Mouse (Mus musculus) myocyte (in vitro differentiated cells): Measurements from ENCODE around the gene Spaca5. TPM values are rescaled to one million over a fixed set of nuclear protein-coding genes. Genes with fewer than 3 reads are reported as not detected.

Source experiments
- H3K27me3 ChIP-seq: one replicate; pipeline ENCODE4 v1.6.1; 2011; ENCODE audit not compliant: control insufficient read depth, insufficient read depth, insufficient read length
- H3K36me3 ChIP-seq: one replicate; pipeline ENCODE4 v1.6.1; 2011; ENCODE audit not compliant: control insufficient read depth, insufficient read depth
- H3K4me2 ChIP-seq: one replicate; pipeline ENCODE4 v1.6.1; 2011; ENCODE audit warnings: low read depth, control low read depth
- H3K4me3 ChIP-seq: one replicate; pipeline ENCODE4 v1.5.1; 2011; ENCODE audit warnings: mild to moderate bottlenecking, control low read depth, moderate library complexity
- H3K79me2 ChIP-seq: one replicate; pipeline ENCODE4 v1.6.1; 2011; ENCODE audit not compliant: control insufficient read depth, insufficient read depth
- H3ac ChIP-seq: one replicate; pipeline ENCODE4 v1.6.1; 2011; ENCODE audit not compliant: control insufficient read depth, insufficient read length
- CEBPB ChIP-seq: IDR thresholded peaks from 2 replicates; pipeline ENCODE4 v1.6.1; 2011; ENCODE audit warnings: mild to moderate bottlenecking, moderate library complexity; ENCODE audit not compliant: poor library complexity, insufficient read depth, severe bottlenecking
- E2F4 ChIP-seq: IDR thresholded peaks from one replicate; pipeline ENCODE4 v1.6.1; 2011; ENCODE audit warnings: mild to moderate bottlenecking, control low read depth, moderate library complexity; ENCODE audit not compliant: insufficient read depth
- MAX ChIP-seq: IDR thresholded peaks from one replicate; pipeline ENCODE4 v1.6.1; 2011; ENCODE audit warnings: low read depth, mild to moderate bottlenecking, control low read depth
- MYOD1 ChIP-seq, 3 experiments: IDR thresholded peaks; one replicate each; pipeline ENCODE4 v1.6.1; 2011; ENCODE audit warnings: control low read depth in 2 of 3, low read depth in 2 of 3, mild to moderate bottlenecking in 2 of 3, moderate library complexity in 1 of 3; ENCODE audit not compliant: insufficient read length in 2 of 3, control insufficient read depth in 1 of 3
- MYOG ChIP-seq, 3 experiments: IDR thresholded peaks; one replicate each; pipeline ENCODE4 v1.6.1; 2011; ENCODE audit warnings: control low read depth in 2 of 3, low read depth in 2 of 3, mild to moderate bottlenecking in 2 of 3; ENCODE audit not compliant: insufficient read length in 2 of 3, control insufficient read depth in 1 of 3, insufficient read depth in 1 of 3
- POLR2A ChIP-seq: IDR thresholded peaks from one replicate; pipeline ENCODE4 v1.6.1; 2011; ENCODE audit warnings: low read depth, mild to moderate bottlenecking, control low read depth, moderate library complexity; ENCODE audit not compliant: insufficient read length
- POLR2AphosphoS2 ChIP-seq: IDR thresholded peaks from one replicate; pipeline ENCODE4 v1.6.1; 2011; ENCODE audit warnings: low read depth, control low read depth; ENCODE audit not compliant: insufficient read length
- REST ChIP-seq: IDR thresholded peaks from one replicate; pipeline ENCODE4 v1.6.1; 2011; ENCODE audit warnings: mild to moderate bottlenecking, control low read depth, moderate library complexity; ENCODE audit not compliant: insufficient read depth, insufficient read length
- SRF ChIP-seq: IDR thresholded peaks from one replicate; pipeline ENCODE4 v1.6.1; 2011; ENCODE audit warnings: low read depth; ENCODE audit not compliant: control insufficient read depth, insufficient read length
- TCF12 ChIP-seq: IDR thresholded peaks from one replicate; pipeline ENCODE4 v1.6.1; 2011; ENCODE audit warnings: mild to moderate bottlenecking, control low read depth; ENCODE audit not compliant: poor library complexity, insufficient read depth, severe bottlenecking
- TCF3 ChIP-seq: IDR thresholded peaks from one replicate; pipeline ENCODE4 v1.6.1; 2011; ENCODE audit warnings: low read depth, control low read depth; ENCODE audit not compliant: insufficient read length
- USF1 ChIP-seq: IDR thresholded peaks from one replicate; pipeline ENCODE4 v1.6.1; 2011; ENCODE audit warnings: low read depth, mild to moderate bottlenecking, control low read depth, moderate library complexity
- polyA plus RNA-seq: library from polyadenylated mRNA; unstranded; fragments of >200 nt; fragmentation: generic; extraction: Trizol; gene quantifications from one replicate; pipeline ENCODE4 v1.2.1, GENCODE M21; 2012; ENCODE audit warnings: missing spikeins

The Spaca5 gene
- not detected for polyA plus RNA-seq

DNA sequence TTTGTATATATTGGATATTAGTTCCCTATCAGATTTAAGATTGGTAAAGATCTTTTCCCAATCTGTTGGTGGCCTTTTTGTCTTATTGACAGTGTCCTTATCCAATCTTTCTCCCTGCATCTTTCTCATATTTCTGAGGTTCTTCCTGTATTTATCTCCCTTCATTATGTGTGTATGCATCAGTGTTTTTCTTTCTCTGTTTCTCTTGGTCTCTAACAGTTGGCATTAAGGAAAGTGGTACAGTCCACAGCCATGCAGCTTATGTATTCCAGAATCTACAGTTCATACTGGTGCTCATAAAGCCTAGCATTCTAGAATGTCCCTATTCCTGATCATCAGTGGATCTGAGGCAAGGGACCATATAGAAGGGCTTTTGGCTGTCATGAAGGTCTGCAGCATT lies at the start of gene Spaca5:
Gene Spaca5, plus strand, starts transcription at position 301 of the 400 bp plus-strand sequence.
- H3K4me3 ChIP-seq, result no peak within 1 kb of the TSS
- no peak for TF ChIP-seq USF1
- TF ChIP-seq CEBPB, result no peak
- no peak for TF ChIP-seq TCF12
- no peak for TF ChIP-seq POLR2A
- TF ChIP-seq MYOD1 (IDR thresholded peaks at IDR 0.05; ENCODE audit: control insufficient read depth in 1 of 3, insufficient read length in 2 of 3, low read depth in 2 of 3), result no peak
- TF ChIP-seq MYOG (IDR thresholded peaks at IDR 0.05; ENCODE audit: control insufficient read depth in 1 of 3, insufficient read depth in 1 of 3, insufficient read length in 2 of 3, low read depth in 2 of 3), result no peak
- TF ChIP-seq REST, result no peak
- TF ChIP-seq SRF, result no peak
- TF ChIP-seq MAX, result no peak
- TF ChIP-seq E2F4, result no peak
- no peak for TF ChIP-seq POLR2AphosphoS2
- TF ChIP-seq TCF3, result no peak

DNA sequence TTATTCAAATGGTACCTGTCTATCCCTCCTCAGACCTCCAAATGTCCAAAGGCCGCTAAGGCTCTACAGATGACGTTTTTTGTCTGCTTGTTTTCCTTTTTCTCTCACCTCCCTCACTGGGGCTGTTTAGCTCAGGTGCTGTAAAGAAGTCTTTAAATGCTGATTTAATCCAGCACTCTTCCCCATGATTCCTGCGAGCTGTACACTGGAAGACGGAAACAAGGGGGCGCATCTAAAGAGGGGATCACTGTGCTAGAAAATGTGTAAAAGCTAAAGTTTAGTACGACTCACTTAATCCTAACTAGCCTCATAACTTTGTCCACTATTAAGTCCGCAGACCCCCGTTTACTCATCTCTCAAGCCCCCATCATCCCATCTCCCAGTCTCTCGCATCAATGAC lies 6.7 kb upstream of the Spaca5 start:
- H3K36me3 ChIP-seq, result no peaks in the 10 kb centered on the region
- H3K4me2 ChIP-seq, result peak overlapping the region; percentile 50
- TF ChIP-seq E2F4 (no peak), USF1 (no peak), CEBPB (no peak), MYOG (IDR thresholded peaks at IDR 0.05; ENCODE audit: control insufficient read depth in 1 of 3, insufficient read depth in 1 of 3, insufficient read length in 2 of 3, low read depth in 2 of 3) (no peak)
- H3ac ChIP-seq, result no peak overlapping the region
- peak overlapping the region; percentile 56 for H3K4me3 ChIP-seq
- no peaks in the 10 kb centered on the region for H3K79me2 ChIP-seq
- no peaks in the 10 kb centered on the region for H3K27me3 ChIP-seq

More for the DNA sequence above, at the start of gene Spaca5:
- H3ac ChIP-seq, result no peak within 1 kb of the TSS
- no peak within 1 kb of the TSS for H3K4me2 ChIP-seq
- H3K79me2 ChIP-seq, result no peaks in the 10 kb centered on the region
- H3K36me3 ChIP-seq, result no peaks in the 10 kb centered on the region
- H3K27me3 ChIP-seq, result no peaks in the 10 kb centered on the region

DNA sequence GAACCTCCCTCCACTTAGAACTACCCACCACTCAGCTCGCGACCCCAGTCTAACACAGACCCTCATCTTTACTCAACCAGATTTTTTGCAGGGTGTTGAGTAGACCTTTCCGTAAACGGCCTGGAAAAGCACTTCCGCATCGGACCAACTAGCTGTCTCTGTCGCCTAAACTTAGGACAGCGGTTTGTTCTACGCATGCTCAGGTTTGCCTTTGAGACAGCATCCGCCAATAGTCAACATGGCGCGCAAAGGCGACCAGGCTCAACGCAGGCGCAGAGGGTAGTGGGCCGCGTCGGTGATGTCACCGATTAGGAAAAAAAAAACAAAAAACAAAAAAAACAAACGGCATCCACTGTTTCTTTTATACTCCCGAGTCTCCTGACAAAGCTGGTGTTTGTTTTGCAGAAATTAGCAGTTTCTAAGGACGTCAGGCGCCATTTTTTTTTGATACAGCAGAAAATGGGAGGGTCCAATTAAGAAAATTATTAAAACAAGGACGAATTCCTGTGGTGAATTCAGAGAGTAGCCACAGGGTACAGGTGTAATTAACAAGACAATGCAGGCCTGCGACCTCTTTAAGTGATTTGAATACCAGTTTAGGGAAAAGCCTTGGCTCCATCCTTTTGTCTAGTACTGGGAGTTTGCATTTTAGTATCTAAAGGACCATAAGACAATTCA lies 6.2 kb upstream of the Spaca5 start, which contains the start of gene Zfp182:
Gene Zfp182, minus strand, starts transcription at position 451 of the 678 bp plus-strand sequence.
- TF ChIP-seq POLR2A (peak; percentile 58), E2F4 (no peak), SRF (no peak)
- Histone ChIP-seq H3K79me2 (no peaks in the 10 kb centered on the region), H3K27me3 (no peaks in the 10 kb centered on the region), H3K36me3 (no peaks in the 10 kb centered on the region), H3K4me2 (peak within 1 kb of the TSS; percentile 78), H3K4me3 (peak within 1 kb of the TSS; percentile 56), H3ac (no peak within 1 kb of the TSS)

DNA sequence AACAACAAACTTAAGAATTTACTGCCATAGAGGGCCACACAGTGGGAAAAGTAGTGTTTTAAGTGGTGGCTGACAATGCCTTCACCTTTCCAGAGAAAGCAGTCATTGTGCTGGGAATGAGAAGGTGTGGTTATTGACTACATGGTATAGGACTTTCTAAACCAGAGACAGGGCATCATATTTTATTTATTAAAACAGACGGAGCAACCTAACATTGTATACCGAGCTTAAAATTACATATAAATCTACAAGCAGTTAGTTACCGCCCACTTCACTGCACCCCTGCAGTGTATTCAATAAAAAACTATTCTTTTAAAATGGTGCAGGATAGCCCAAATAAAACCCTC lies 5.7 kb upstream of the Spaca5 start:
- no peak for TF ChIP-seq MAX
- TF ChIP-seq TCF3, result no peak
- TF ChIP-seq MYOD1 (IDR thresholded peaks at IDR 0.05; ENCODE audit: control insufficient read depth in 1 of 3, insufficient read length in 2 of 3, low read depth in 2 of 3), result no peak
- no peak for TF ChIP-seq POLR2A
- no peak for TF ChIP-seq E2F4
- H3K36me3 ChIP-seq, result no peaks in the 10 kb centered on the region
- H3ac ChIP-seq, result no peak overlapping the region
- no peaks in the 10 kb centered on the region for H3K27me3 ChIP-seq
- H3K4me2 ChIP-seq, result peak overlapping the region; percentile 78
- no peaks in the 10 kb centered on the region for H3K79me2 ChIP-seq
- peak overlapping the region; percentile 56 for H3K4me3 ChIP-seq

DNA sequence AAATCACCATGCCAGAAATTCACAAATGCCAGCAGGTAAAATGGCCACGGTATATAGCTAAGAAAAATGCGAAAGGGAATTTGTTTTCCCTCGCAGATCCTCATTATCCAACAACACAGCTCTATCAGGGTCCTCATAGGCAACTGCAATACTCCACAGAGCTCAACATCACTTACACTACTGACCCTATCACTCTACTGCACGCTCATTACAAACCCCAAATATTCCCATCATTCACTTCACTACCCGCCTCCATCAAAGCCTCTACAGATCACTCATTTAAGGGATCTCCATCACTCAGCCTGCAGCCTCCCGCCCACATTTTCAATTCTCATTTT lies 20.4 kb downstream of the Spaca5 start:
- Histone ChIP-seq H3ac (no peak overlapping the region), H3K27me3 (no peaks in the 10 kb centered on the region)
- TF ChIP-seq TCF3 (no peak), E2F4 (no peak), REST (no peak), MYOG (IDR thresholded peaks at IDR 0.05; ENCODE audit: control insufficient read depth in 1 of 3, insufficient read depth in 1 of 3, insufficient read length in 2 of 3, low read depth in 2 of 3) (no peak), MYOD1 (IDR thresholded peaks at IDR 0.05; ENCODE audit: control insufficient read depth in 1 of 3, insufficient read length in 2 of 3, low read depth in 2 of 3) (no peak), TCF12 (no peak), POLR2A (no peak)

More for the DNA sequence above, 20.4 kb downstream of the Spaca5 start:
- Histone ChIP-seq H3K79me2 (no peaks in the 10 kb centered on the region), H3K4me2 (peak overlapping the region; percentile 76), H3K4me3 (peak overlapping the region; percentile 31), H3K36me3 (no peaks in the 10 kb centered on the region)
